Mouse (Mus musculus): ENCODE data around the gene Cfap206. TPM values are rescaled to one million over a fixed set of nuclear protein-coding genes. Genes with fewer than 3 reads are reported as not detected.

The Cfap206 gene
- polyA plus RNA-seq, 1 experiment from 2014 or later = 0.28 TPM

DNA sequence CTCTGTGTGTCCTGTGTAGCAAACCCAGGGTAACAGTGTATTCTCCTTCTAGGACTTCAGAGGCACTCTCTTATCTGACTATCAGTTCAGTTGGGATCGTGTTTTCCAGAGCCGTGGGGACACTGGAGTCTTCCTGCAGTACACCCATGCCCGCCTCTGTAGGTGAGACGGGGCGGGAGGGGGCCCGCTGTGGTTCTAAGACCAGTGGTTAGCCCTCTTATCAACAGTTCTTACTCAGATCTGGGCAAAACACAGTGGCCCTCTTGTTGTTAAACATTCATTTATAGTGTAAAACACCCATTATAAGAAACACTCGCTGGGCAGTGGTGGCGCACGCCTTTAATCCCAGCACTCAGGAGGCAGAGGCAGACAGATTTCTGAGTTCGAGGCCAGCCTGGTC is 73.9 kb downstream of the Cfap206 start:
- Histone ChIP-seq H3K9me3 (replicated peaks) (no peaks in the 10 kb centered on the region), H3K27ac (no peak overlapping the region), H3K27me3 (ENCODE audit: low read depth, poor library complexity, severe bottlenecking) (no peaks in the 10 kb centered on the region), H3K4me3 (no peak overlapping the region), H3K4me1 (no peaks in the 10 kb centered on the region), H3K36me3 (peaks cover 78% of the 10 kb centered on the region)
- DNase-seq (ENCODE audit: low spot score) = no peak
- 93% methylated on average over 10 of the region's 10 CpGs for WGBS

DNA sequence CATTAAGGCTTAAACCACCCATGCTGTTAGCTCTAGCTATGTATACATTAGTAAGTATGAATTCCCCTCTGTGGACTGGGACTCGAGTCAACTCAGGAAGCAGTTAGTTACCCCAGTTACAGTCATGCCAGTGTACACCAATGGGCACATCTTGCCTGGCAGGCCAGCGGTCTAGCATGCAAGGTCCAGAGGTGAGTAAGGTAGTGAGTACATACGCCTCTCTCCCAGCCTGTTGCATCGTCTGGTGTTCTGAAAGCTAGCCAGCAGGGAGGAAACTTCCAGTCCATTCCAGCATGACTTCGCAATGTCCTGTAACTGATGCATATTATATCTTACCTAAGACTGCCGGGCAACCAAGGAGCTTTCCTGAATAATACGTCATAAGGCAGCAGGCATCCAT is 76.8 kb downstream of the Cfap206 start:
- Histone ChIP-seq H3K36me3 (peaks cover 55% of the 10 kb centered on the region), H3K27ac (no peak overlapping the region), H3K9me3 (replicated peaks) (no peaks in the 10 kb centered on the region), H3K27me3 (ENCODE audit: low read depth, poor library complexity, severe bottlenecking) (no peaks in the 10 kb centered on the region), H3K4me1 (no peaks in the 10 kb centered on the region), H3K4me3 (no peak overlapping the region)
- WGBS = 95% methylated on average over 7 of the region's 7 CpGs
- DNase-seq (ENCODE audit: low spot score) = no peak

DNA sequence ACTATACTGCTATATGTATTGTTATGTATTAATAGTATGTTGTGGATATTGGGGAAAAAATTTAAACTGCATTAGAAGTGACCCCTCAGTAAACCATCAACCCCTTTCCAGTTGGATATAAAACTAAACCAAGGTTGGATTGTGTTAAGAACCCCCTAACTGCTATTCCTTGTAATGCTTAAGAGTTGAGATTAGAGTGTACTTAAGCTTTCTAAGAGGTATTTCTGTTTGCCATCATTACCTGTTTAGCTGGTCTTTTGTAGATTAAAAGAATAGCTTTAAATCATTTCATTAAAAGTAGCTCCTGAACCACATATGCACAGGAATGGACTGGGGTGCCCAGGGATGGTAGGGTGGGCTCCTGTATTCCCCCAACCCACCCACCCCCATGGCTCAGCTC is 85.2 kb downstream of the Cfap206 start:
- no peak overlapping the region for H3K27ac ChIP-seq
- DNase-seq (ENCODE audit: low spot score) = no peak
- H3K36me3 ChIP-seq = peaks cover 58% of the 10 kb centered on the region
- no peak overlapping the region for H3K4me3 ChIP-seq
- no peaks in the 10 kb centered on the region for H3K4me1 ChIP-seq
- H3K27me3 ChIP-seq (ENCODE audit: low read depth, poor library complexity, severe bottlenecking) = no peaks in the 10 kb centered on the region
- H3K9me3 ChIP-seq (replicated peaks) = no peaks in the 10 kb centered on the region

DNA sequence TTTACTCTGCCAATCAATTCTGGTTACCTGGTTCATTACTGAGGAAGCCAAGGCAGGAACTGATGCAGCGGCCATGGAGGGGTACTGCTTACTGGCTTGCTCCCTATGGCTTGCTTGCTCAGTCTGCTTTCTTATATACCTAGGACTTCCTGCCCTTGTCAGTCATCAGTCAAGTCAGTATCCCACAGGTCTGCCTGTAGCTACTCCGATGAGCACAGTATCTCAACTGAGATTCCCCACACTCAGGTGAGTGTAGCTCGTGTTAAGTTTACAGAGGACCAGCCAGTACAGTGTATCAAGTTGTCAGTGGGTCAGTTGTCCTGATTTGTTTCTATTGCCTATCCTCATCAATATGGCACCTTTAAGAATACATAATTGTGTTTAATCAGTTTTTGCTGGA is 89.3 kb downstream of the Cfap206 start:
- WGBS = 96% methylated on average over 3 of the region's 3 CpGs
- no peak for DNase-seq (ENCODE audit: low spot score)
- no peaks in the 10 kb centered on the region for H3K27me3 ChIP-seq (ENCODE audit: low read depth, poor library complexity, severe bottlenecking)

DNA sequence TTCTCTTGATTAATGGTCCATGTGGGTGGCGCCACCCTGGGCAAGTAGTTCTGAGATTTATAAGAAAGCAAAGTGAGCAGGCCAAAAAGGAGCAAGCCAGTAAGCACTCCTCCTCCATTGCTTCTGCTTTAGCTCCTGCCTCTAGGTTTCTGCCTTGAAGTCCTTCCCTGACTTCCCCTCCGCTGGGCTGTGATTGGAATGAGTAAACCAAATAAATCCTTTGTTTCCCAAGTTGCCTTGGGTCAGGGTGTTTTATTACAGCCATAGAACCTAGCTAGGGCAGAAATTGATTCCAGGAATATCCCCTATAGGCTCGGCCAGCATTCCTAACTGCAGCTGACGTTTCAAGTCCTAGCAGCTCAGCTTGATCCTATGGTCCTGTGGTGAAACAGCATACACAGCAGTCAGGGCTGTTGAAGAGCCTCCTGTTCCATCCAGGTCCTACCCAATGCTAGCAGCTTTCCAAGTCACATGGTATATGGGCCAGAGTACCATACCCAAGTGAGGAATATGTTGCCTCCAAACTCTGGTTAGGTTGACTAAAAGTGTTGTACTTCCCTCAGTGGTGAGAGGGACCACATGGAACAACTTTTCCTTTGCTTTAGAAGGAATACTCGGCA is 90.2 kb downstream of the Cfap206 start:
- Histone ChIP-seq H3K4me3 (no peak overlapping the region), H3K27ac (0 out of 2 replicates have a peak overlapping the region, but pooled peaks have one; percentile 2), H3K27me3 (ENCODE audit: low read depth, poor library complexity, severe bottlenecking) (no peaks in the 10 kb centered on the region), H3K4me1 (no peaks in the 10 kb centered on the region), H3K9me3 (replicated peaks) (no peaks in the 10 kb centered on the region), H3K36me3 (peaks cover 33% of the 10 kb centered on the region)
- no peak for DNase-seq (ENCODE audit: low spot score)
- 76% methylated on average over 5 of the region's 5 CpGs for WGBS

More for the DNA sequence above, 89.3 kb downstream of the Cfap206 start:
- Histone ChIP-seq H3K27ac (no peak overlapping the region), H3K4me3 (no peak overlapping the region), H3K4me1 (no peaks in the 10 kb centered on the region), H3K36me3 (peaks cover 32% of the 10 kb centered on the region), H3K9me3 (replicated peaks) (no peaks in the 10 kb centered on the region)

Other genes with a start within 250 kb of the Cfap206 start
- 70.2 and 75.5 TPM in 2 replicates for gene Akirin2, start 179.3 kb downstream of the Cfap206 start, polyA plus RNA-seq (2016; fragmentation: Nextera tagmentation; extraction: Ambion mirVana)
- gene Orc3, start 115.3 kb downstream of the Cfap206 start, polyA plus RNA-seq (2016; fragmentation: Nextera tagmentation; extraction: Ambion mirVana) = 86.0 and 106 TPM in 2 replicates
- gene Rars2, start 115.2 kb downstream of the Cfap206 start, polyA plus RNA-seq (2016; fragmentation: Nextera tagmentation; extraction: Ambion mirVana) = 66.5 and 66.6 TPM in 2 replicates
- 57.5 and 58.1 TPM in 2 replicates for gene Slc35a1, start 42.8 kb downstream of the Cfap206 start, polyA plus RNA-seq (2016; fragmentation: Nextera tagmentation; extraction: Ambion mirVana)
- not detected in 2 replicates for gene Gm136, start 26.1 kb upstream of the Cfap206 start, polyA plus RNA-seq (2016; fragmentation: Nextera tagmentation; extraction: Ambion mirVana)
- gene Smim8, start 48.2 kb upstream of the Cfap206 start, polyA plus RNA-seq (2016; fragmentation: Nextera tagmentation; extraction: Ambion mirVana) = 26.7 and 38.2 TPM in 2 replicates
- 20.5 and 25.3 TPM in 2 replicates for gene Zfp292, start 152.8 kb upstream of the Cfap206 start, polyA plus RNA-seq (2016; fragmentation: Nextera tagmentation; extraction: Ambion mirVana)
- not detected in 2 replicates for gene Cga, start 163.6 kb upstream of the Cfap206 start, polyA plus RNA-seq (2016; fragmentation: Nextera tagmentation; extraction: Ambion mirVana)

All from limb, embryonic 10.5 days (tissue).